Mouse (Mus musculus) embryo, embryonic 11.5 days (tissue): ENCODE data around the gene Fbxo34.
A peak's percentile ranks its signal among the peaks of the same experiment; 100 is the strongest.
"Not testable (repeated sequence)": the region's sequence is repeated elsewhere in the genome, so short reads cannot be mapped to it uniquely, and the experiment has no call there.

Experiments used
- DNase-seq: peaks from one replicate; pipeline ENCODE4 v3.0.0-alpha.2; 2012; ENCODE audit warnings: low read depth, low spot score

The Fbxo34 gene

GRCm38 (mm10) chr14:47450121-47450520 lies at the start of gene Fbxo34:
Fbxo34 (plus strand) TSS chr14:47450421.
- not testable (repeated sequence) for DNase-seq

- DNase-seq, result no peak
These were observed 47.5 kb upstream of the Fbxo34 start for GRCm38 (mm10) chr14:47402735-47403134.

DNA sequence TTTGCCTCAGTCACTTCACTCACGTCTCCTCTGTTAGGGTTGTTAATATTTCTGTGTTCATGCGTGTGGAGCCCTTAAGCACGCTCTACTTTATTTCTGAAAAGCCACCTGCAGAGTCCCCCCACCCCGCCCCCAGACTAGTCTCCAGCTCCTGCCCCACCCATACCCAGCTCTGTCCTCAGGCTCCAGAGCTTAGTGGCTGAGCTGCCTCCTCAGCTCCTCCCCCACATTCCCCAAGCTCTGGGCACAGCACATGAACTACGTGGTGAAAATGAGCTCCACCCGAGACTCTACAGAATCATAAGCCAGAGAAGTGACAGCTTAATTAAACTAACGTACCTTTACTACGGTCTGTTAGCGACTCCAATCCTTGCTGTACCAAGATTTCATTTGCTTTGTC lies 44.2 kb upstream of the Fbxo34 start:
- DNase-seq, result no peak

DNA sequence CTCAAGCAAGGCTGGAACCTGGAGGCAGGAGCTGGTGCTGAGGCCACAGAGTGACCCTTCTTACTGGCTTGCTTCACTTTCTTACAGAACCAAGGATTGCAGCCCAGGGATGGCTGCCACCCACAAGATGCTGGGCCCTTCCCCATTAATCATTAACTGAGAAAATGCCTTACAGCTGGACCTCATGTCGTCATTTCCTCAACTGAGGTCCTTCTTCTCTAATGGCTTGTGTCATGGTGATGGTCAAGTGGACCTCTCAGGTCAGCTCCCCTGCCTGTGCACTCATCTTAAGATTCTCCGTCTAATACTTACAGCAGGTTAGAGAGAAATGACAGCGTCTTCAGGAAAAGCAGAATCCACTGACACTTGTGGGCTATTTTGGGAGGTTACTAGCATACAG lies 32.9 kb upstream of the Fbxo34 start:
- no peak for DNase-seq

DNA sequence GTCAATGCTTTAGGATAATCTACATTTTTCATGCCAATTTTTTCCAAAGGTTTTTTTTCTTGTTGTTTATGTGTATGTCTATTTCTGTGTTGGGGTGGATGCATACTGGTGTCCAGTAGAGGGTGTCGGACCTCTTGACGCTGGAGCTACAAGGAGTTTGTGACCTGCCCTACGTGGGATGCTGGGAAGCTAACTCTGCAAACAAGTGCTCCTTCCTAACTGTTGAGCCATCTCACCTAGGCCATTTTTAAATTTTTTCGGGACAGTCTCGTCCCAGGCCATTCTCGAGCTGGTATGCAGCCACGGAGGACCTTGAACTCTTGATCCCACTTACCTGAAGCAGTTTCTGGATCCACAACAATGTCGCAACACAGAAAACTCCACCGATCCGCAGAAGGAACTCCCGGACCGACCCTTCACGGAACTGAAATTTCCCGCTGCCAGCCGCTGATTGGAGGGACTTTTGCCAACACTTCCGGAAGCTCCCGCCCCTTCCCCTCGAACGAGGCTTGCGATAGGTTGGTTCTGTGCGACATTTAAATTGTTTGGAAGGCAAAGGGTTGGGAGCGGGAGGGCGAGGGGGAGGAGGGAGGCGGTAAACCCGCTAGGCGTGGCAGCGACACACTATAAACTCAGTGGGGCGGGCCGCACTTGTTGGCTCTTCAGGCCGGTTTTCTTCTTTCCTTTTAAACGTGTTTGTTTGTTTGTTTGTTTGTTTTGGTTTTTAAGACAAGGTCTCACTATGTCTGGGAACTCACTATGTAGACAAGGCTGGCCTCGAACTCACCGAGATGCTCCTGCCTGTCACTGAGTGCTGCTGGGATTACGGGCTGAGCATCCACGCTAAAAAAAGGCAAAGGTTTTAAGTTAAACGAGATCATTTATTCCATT lies 32.2 kb upstream of the Fbxo34 start, which contains the start of gene Dlgap5:
TSS of gene Dlgap5 (minus strand) at position 633 of the 891 bp plus-strand sequence.
- DNase-seq, result peak; percentile 91

DNA sequence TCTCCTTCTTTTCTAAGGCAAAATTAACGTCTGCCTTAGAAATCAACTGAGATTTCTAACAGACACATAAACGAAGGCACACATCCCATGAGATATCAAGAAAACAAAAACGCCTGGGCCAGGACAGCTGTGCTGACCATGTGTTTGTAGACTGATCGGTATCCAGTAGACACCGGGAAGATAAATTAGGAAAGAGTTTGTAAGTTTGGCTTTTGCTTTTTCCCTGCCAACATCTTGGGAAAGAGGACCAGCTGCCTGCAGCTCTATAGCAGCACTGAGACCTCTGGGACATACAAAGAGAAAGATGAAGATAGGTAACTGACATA lies 31.6 kb upstream of the Fbxo34 start:
- DNase-seq, result no peak

GRCm38 (mm10) chr14:47419034-47419625 lies 31.1 kb upstream of the Fbxo34 start:
- DNase-seq, result no peak

DNA sequence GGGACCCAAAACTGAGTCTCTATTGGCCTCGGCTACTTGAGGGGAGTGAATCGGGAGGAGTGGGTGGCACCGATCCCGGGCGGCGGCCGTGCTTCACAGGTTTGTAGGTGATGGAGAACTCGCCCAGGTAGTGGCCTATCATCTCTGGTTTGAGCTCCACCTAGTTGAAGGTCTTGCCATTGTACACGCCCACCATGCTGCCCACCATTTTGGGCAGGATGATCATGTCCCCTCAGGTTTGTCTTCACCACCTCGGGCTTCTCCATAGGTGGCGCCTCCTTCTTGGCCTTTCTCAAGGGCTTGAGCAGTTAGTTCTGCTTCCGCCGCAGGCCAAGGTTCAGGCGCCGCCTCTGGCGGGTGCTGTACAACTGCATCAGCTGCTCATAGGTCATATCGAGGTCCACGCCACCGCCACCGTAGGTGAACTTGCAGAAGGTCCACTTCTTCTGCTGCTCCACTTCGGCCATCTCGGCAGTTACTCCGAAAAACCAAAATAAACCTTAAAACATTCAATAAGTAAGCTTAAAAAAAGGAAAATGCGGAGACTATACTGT lies 30.4 kb upstream of the Fbxo34 start:
- no peak for DNase-seq

- DNase-seq, result no peak
These were observed 28.6 kb upstream of the Fbxo34 start for GRCm38 (mm10) chr14:47421606-47422005.

DNA sequence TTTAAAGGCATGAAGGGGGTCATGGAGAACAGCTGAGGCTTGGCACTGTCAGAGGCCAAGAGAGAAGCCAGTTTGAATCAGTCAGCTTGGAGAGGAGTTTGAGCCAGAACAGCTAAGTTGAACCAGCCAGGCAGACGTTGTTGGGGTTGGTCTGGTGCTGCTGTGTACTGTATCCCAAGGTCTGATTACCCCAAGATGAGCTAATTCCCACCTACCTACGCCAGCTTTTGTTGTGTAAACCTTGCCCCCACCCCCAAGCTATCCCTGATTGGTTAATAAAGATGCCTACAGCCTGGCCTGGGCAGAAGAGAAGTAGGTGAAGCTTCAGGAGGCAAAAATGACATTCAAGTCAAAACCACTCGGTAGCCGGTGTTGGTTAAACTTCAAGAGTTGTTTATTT lies 27.8 kb upstream of the Fbxo34 start:
- no peak for DNase-seq

DNA sequence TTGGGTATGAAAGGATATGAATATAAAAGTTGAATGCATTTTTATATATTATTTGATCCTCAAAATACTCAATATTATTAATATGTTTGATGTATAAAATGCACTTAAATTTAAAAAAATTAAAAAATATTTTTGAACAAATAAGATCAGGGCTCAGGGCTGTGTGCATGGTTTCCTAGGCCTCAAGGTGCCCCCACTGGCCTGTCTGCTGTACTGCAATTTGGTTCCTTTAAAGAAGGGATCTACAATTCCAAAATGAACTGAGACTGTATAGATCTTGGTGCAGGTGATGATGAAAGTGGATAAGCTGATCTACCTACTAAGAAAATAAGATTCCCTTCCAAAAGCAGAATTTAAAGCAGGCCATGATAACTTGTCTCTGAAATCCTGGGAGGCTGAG lies 17.2 kb upstream of the Fbxo34 start:
- no peak for DNase-seq

DNA sequence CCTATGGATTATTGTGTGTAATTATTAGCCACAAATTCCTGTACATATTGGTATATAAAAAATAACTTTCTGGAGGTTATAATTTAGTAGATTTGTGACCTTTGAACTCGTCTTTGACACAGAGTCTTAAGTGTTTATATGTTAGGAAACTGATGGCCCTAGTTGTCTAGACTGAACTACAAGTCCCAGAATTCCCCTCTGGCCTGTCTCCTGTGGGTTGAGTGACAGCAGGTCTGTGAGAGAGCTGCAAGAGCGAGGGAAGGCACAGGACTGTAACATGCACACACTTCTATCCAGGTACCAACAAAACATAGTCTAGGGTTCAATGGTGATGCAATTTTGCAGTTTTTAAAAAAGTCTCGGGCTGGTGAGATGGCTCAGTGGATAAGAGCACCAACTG lies 11.3 kb upstream of the Fbxo34 start:
- no peak for DNase-seq

- DNase-seq, result no peak
These were observed 5.3 kb upstream of the Fbxo34 start for GRCm38 (mm10) chr14:47444907-47445306.

GRCm38 (mm10) chr14:47445331-47446095 lies 4.7 kb upstream of the Fbxo34 start:
- DNase-seq, result no peak

GRCm38 (mm10) chr14:47459556-47459955 lies 9.3 kb downstream of the Fbxo34 start:
- DNase-seq, result no peak

DNA sequence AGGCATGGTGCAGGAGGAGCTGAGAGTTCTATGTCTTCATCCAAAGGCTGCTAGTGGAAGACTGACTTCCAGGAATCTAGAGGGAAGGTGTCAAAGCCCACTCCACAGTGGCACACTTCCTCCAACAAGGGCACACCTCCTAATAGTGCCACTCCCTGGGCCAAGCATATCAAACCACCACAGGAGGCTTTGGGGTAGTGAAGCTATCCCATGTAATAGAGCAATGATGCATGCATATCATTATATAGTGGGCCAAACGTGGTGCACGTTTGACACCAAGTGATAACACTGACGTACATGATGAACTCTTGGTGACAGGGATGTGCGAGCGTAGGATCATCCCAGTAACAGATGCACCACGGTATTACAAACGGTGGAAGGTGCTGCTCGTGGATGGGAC lies 11.8 kb downstream of the Fbxo34 start:
- no peak for DNase-seq

GRCm38 (mm10) chr14:47462453-47462852 lies 12.2 kb downstream of the Fbxo34 start:
- no peak for DNase-seq

DNA sequence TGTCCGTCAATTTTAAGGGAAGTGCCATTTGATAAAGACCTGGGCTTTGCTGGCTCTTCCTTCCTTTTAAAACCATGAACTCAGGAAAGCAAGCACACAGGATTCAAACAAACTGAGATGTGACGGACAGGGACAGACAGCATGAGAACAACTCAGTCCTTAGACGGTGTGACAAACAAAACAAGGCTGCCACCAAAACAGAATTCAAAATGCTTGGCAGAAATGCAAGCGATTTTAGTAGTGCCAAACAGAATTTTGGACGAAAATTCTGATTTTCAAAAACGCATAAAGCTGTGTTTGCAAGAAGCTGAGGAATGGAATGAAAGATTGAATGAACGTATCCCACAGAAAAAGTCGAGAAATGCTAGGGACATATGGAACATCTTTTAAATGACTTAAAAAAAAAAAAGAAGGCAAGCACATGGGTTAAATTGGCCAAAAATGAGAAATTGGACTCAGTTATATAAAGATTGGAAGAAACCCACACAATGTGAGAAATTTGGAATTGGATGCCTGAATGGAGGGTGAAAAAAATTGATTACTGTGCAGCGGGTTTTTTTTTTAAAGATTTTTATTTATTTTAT lies 12.7 kb downstream of the Fbxo34 start:
- DNase-seq, result no peak

GRCm38 (mm10) chr14:47464426-47464825 lies 14.2 kb downstream of the Fbxo34 start:
- DNase-seq, result no peak

DNA sequence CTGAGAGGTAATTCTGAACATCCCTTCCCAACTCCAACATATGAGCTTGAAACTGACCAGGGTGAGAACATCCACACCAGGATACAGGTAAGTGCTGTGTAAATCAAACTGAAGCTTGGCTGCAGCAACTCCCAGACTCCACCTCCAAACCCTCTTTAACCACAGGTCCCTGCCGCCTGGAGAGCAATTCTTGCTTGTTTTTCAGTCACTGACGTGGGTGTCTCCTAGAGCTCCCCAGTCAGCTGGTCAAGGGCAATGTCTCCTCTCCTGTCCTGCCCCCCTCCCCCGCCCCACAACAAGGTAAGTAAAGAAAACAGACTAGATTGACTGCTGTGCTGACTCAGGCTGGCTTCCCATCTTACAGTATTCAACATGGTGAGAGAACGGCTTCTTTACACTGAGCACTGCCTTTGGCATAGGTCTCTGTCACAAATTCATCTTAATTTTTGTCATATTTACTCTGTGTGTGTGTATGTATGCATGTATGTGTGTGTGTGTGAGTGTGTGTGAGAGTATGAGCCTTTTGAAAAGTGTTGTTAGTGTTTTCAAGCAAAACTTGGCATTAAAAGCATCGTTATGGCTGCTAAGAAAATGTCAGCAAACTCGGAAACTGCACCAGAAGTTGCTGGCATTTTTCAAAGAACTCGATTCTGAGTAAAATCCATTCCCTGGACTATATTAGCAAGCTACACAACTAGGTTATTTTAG lies 15.4 kb downstream of the Fbxo34 start:
- DNase-seq, result no peak

GRCm38 (mm10) chr14:47472359-47472742 lies 22.1 kb downstream of the Fbxo34 start:
- DNase-seq, result peak; percentile 93
